Mouse (Mus musculus) left cerebral cortex, postnatal 36 days (tissue): ENCODE data around the gene Paqr4. TPM values are rescaled to one million over a fixed set of nuclear protein-coding genes. Genes with fewer than 3 reads are reported as not detected.

Experiments used
- total RNA-seq, 2 experiments: library from RNA; stranded (reverse); gene quantifications; 2 replicates each; pipeline ENCODE4 v1.2.3; 2021

Paqr4 gene
- total RNA-seq, 2 experiments from 2014 or later = 58.7 to 62.9 TPM

Other genes starting within 250 kb of the Paqr4 start
- 1 to 10 TPM; 6.0 to 6.8 TPM for gene Zfp213, start 176.6 kb downstream of the Paqr4 start, total RNA-seq
- gene Zfp13, start 141.4 kb downstream of the Paqr4 start, total RNA-seq = 10 to 100 TPM; 26.0 to 26.4 TPM
- gene Zscan10, start 140.0 kb downstream of the Paqr4 start, total RNA-seq = not detected
- gene Mmp25, start 95.6 kb downstream of the Paqr4 start, total RNA-seq = under 1 TPM; 0.12 to 0.16 TPM
- gene Bicdl2, start 80.4 kb downstream of the Paqr4 start, total RNA-seq = not detected
- gene Hcfc1r1, start 67.3 kb downstream of the Paqr4 start, total RNA-seq = 100 to 1,000 TPM; 126 to 137 TPM
- 1 to 10 TPM; 5.3 to 7.0 TPM for gene Thoc6, start 67.0 kb downstream of the Paqr4 start, total RNA-seq
- 1 to 10 TPM; 8.8 to 9.9 TPM for gene Tnfrsf12a, start 63.4 kb downstream of the Paqr4 start, total RNA-seq
- gene Cldn6, start 61.6 kb downstream of the Paqr4 start, total RNA-seq = not detected
- under 1 TPM in 1 of 2 experiments, not detected in 1; 0.30 TPM for gene Cldn9, start 56.8 kb downstream of the Paqr4 start, total RNA-seq
- under 1 TPM in 1 of 2 experiments, not detected in 1; 0.10 TPM for gene 1520401A03Rik, start 18.1 kb downstream of the Paqr4 start, total RNA-seq
- gene Pkmyt1, start 14.5 kb downstream of the Paqr4 start, total RNA-seq = 1 to 10 TPM; 4.1 to 4.7 TPM
- under 1 TPM; 0.48 to 0.81 TPM for gene Kremen2, start 5.0 kb upstream of the Paqr4 start, total RNA-seq
- 100 to 1,000 TPM; 354 to 411 TPM for gene Flywch1, start 30.7 kb upstream of the Paqr4 start, total RNA-seq
- 10 to 100 TPM; 11.4 to 16.2 TPM for gene Flywch2, start 45.2 kb upstream of the Paqr4 start, total RNA-seq
- 100 to 1,000 TPM; 420 to 743 TPM for gene Srrm2, start 49.7 kb upstream of the Paqr4 start, total RNA-seq
- 100 to 1,000 TPM; 330 to 406 TPM for gene Elob, start 88.3 kb upstream of the Paqr4 start, total RNA-seq
- not detected for gene Prss33, start 95.2 kb upstream of the Paqr4 start, total RNA-seq
- not detected for gene Prss32, start 103.0 kb upstream of the Paqr4 start, total RNA-seq
- 1 to 10 TPM; 1.5 to 1.6 TPM for gene Prss41, start 103.3 kb upstream of the Paqr4 start, total RNA-seq
- not detected for gene Prss21, start 127.2 kb upstream of the Paqr4 start, total RNA-seq
- not detected for gene Dcpp1, start 140.0 kb upstream of the Paqr4 start, total RNA-seq
- not detected for gene Dcpp2, start 140.0 kb upstream of the Paqr4 start, total RNA-seq
- not detected for gene Dcpp3, start 176.6 kb upstream of the Paqr4 start, total RNA-seq
- not detected for gene Sbp, start 200.8 kb upstream of the Paqr4 start, total RNA-seq
- gene Sbpl, start 214.4 kb upstream of the Paqr4 start, total RNA-seq = not detected
- gene Prss30, start 239.7 kb upstream of the Paqr4 start, total RNA-seq = under 1 TPM; 0.20 to 0.68 TPM